Mouse (Mus musculus) right cerebral cortex, postnatal 36 days (tissue): ENCODE measurements around the gene Fasn.
"Not testable (repeated sequence)": the region's sequence is repeated elsewhere in the genome, so short reads cannot be mapped to it uniquely, and the experiment has no call there.

Source experiments
- DNase-seq, 2 experiments: peaks; one replicate each; pipeline ENCODE4 v3.0.0; 2022; ENCODE audit warnings: low spot score in 2 of 2, mixed read lengths in 1 of 2

The Fasn gene

DNA sequence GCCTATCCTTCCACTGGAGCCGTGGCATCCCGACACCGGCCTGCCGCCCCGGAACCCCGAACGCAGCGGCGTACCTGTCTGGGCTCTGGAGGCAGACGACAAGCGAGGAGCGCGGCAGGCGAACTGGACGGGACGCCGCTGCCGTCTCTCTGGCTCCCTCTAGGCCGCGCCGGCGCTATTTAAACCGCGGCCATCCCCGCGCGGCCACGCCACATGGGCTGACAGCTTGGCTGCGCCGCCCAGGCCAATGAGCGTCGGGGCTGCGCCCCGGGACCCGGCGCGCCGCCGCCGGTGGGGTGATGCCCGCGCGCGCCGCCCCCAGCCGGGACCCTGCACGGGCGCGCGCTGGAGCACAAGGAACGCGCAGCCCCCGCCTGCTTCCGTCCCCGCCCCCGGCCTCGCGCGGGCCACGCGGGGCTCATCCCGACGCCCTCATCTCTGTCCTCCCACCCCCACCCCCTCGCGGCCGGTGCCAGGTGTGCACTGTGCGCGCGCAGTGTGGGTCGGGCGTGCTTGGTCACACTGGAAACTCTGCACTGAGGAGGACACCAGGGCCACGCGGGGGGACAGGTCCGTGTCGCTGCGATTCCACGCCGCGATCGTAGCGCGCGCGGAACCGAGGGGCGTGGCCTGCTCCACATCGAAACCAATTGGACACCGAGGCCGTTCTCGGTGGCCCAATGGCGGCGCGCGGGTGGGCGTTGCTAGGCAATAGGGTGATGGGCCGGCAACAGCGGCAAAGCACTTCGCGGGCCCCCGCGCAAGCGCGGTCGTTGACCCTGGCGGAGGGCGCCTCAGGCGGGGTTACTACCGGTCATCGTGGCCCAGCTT lies at the start of gene Fasn:
Gene Fasn (minus strand): TSS at position 592 of the 831 bp plus-strand sequence.
- peak; percentile 97 for DNase-seq

DNA sequence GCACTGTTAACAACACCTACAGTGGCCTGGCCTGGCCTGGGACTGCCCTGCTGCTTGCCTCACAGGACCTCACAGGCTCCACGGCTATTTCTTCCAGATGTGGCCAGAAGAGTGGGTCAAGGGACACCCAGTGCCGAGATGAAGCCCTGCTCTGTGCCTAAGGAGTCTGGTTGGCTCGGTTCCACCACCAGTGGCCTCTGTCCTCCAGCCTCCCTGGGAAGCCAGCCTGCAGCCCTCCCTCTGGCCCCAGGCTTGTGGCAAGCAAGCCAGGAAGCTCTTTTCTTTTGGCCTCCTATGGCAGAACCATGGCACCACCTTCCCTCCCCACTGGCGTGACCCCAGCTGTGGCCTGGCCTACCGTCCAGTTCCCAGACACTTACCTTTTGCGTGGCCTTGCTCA lies 48.9 kb upstream of the Fasn start:
- no peak for DNase-seq

DNA sequence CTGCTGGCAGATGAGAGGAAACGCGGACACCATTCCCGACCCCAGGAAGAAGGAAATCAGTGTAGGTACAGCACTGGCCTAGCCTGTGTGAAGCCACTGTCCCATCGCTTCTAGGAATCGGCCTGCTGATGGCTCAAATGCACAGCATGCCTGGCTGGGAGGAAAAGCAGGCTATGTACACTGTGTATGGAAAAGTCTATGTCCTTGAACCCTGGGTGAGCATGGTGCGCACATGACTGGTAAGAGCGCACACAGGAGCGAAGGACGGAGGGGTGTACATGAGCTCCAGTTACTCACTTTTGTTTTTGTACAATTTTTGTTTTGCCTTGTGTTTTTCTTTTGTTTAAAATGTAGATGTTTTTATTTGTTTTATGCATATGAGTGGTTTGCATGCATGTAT lies 47.2 kb upstream of the Fasn start:
- DNase-seq, result no peak

DNA sequence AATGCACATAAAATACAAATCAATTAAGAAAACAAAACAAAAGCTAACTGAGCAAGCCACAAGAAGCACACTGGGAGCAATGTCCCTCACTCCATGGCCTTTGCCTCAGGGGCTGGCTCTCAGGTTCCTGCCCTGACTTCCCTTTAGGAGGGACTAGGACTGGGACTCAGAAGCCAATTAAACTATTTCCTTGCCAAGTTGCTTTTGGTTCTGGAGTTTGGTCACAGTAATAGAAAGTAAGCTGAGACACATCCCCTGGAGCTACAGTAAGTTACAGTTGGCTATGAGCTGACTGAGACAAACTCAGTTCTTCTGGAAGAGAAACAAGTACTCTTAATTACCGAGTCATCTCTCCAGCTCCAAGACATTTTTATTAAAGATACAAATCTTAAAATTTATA lies 41.5 kb upstream of the Fasn start:
- DNase-seq, result no peak

DNA sequence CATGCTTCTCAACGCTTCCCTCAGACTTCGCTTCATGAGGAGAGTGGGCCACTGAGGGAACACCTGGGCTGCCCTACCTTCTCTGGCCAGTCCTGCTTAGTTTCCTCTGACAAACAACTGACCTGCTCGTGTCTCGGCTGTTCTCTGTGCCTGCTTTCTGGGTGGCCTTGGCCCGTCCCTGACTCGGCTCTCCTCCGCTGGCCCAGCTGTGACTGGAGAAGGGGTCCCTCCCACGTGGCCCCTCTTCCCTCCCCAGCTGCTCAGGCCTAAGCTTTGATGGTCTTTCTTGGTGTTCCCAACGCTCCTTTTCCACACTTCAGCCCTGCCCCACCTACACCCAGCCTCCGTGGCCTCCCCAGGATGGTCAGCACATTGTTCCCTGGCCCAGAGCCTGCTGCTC lies 38.5 kb upstream of the Fasn start:
- DNase-seq, result no peak

DNA sequence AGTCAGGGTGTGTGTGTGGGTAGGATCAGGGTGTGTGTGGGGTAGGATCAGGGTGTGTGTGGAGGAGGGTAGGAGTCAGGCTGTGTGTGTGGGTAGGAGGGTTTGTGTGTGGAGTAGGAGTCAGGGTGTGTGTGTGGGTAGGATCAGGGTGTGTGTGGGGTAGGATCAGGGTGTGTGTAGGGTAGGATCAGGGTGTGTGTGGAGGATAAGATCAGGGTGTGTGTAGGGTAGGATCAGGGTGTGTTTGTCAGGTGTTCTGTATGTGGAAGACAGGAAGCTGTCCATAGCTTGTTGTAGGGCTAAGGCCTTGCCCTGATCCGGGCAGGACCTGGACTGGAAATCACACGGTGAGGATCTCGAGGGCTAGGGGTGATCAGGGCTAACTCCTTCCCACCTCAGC lies 31.6 kb upstream of the Fasn start:
- not testable (repeated sequence) for DNase-seq

DNA sequence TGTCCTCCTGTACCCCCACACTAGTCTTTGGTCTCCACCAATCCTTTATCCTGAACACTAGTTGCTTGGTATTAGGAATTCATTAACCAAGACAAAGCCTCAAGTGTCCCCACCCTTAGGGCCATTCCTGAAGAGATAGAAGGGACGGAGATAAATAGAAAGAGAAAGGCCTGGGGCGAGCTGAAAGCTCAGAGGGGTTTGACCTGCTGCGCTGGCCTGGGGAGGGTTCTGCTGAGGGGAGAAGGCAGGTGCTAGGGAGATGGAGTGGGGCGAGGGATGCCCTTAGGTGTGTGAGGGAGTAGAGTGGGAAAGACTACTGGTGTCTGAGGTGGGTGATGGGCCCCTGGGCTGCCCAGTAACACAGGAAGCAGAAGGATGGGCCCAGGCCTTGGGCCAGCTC lies 29.4 kb upstream of the Fasn start:
- DNase-seq, result no peak

DNA sequence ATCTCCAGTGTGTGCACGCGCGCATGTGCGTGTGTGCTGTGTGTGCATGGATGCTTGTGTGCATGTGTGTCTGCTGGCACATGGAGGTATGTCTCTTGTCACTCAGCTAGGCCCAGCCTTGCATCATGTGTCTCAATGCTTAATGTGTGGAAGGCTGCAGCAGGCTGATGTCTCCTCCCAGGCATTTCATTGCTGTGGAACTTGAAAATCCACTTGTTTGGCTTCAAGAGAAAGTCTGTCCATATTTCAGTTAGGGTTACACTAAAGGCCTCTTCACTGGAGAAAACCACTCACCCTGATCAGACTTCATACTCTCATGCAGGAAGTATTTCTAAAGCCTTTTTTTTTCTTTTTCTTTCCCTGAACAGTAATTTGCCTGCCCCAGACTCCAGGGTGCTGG lies 28.8 kb upstream of the Fasn start:
- no peak for DNase-seq

DNA sequence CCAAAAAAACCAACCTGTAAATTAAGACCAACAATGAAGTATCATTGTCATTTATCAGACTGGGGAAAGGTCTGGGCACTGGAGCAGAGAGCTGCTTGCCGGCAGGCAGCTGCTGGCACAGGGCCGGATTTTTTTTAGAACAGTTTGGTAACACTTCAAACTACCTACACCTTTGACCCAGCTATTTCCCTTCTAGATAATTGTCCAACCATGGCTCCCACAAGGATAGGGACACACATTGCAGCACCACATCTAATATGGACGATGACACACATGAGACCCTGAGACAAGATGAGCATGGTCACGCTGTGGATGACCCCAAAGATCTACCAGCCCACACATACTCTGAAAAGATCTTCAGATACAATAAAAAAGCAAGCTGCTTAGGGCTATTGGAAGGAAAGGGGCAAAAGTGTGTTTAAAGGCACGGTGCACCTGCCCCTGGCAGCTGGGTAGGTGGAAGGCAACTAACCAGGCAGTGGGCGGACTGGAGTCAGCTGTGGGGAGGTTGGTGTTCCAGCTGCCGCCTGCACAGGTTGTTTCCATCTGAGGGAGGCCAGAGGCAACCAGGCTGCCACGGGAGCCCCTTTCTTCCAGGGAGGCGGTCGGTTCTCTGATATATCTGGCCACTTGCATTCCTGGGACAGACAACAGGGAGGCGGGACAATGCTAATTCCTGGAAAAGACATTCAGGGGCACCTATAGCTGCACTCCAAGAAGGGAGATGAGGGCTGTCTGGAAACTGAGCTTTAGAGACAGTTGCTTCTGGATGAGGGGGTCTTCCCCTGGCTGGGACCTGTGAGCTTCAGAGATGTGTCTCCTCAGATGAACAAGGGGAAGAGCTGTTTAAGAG lies 28.0 kb upstream of the Fasn start:
- no peak for DNase-seq

DNA sequence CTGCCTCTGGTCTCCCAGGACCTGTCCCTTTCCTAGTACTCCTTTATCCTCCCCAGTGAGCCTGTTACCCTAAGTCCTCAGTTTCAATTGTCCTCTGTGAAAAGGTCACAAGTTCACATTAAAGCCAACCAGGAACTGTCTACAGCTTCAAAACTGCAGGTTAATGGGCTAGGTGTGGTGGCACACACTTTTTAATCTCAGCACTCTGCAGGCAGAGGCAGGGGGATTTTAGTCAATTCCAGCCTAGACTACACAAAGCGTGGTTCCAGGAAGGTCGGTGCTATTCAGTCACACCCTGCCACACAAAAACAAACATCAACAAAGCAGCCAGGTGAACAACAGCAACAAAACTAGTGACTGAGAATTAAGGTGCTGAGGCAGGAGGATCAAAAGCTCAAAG lies 27.2 kb upstream of the Fasn start:
- no peak for DNase-seq

DNA sequence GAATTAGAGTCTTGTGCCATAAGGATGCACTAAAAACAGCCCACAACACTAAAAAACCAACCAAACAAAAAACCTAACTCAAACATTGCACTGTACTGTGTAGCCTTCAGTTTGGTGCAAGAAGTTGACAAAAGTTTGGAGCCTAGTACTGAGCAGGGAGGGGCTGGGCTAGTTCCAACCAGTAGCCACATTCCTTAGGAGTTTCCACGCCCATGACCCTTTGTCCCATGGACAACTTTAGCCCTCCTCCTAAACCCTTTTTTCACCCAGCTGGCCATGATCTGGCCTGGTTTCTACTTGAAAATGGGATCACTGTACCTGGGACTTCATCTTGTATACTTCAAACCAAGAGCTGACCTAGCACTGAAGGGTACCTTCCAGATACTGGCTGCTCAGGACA lies 26.8 kb upstream of the Fasn start:
- no peak for DNase-seq

DNA sequence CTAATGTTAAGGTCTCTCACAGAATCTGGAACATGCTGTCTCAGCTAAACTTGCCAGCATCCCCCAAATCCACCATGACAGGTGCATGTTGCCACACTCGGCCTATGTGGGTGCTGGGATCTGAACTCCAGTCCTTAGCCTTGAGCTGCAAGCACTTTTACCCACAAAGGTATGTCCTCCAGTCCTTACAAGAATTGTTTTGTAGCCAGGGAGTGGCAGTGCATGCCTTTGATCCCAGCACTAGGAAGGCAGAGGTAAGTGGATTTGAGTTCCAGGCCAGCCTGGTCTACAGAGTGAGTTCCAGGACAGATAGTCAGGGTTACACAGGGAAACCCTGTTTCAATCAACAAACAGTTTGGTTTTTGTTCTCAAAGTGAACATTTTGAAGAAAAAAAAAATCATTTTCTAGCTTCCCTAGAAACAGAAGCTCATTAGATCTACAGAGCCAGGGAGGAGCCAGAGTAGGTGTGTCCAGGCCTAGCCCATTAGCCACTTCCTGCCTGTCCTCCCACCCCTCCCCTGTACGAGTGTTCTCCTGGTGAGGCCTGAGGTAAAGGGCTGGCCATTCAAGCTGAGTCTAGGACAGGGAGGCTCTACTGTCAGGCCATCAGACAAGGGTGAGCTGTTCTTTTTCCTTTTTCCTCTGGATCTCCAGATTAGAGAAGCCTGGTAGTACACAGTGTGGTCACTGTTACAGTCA lies 26.1 kb upstream of the Fasn start:
- no peak for DNase-seq

DNA sequence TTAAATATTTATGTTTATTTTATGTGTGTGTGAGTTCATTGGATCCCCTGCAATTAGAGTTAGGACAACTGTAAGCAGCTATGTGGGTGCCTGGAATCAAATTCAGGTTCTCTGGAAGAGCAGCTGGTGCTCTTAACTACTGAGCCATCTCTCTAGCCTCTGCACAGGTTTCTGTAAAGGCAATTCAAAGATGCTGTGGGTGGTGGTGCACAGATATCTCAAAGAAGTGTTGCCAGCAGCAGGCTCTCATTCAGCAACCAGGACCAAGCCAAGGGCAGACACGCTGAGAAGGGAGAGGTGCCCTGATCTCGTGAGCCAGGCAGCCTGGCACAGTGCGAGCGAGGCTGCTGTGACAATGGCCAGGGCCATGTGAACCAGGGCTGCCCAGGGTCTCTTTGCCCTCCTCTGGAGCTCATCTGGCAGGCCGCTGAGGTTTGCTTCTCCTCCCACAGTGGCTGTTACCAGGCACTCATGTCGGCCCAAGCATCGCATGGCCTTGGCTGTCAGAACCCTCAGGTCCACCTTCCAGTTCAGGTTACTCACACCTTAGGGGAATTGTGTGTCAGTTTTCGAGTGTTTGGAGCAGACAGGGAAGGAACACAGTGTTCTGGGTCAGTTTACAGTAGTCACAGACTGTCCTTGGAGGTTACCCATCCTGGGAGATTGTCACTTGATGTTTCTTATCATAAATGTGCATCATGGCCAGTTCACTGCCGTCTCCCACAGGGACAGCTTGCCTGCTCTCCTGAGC lies 22.6 kb upstream of the Fasn start:
- no peak for DNase-seq

DNA sequence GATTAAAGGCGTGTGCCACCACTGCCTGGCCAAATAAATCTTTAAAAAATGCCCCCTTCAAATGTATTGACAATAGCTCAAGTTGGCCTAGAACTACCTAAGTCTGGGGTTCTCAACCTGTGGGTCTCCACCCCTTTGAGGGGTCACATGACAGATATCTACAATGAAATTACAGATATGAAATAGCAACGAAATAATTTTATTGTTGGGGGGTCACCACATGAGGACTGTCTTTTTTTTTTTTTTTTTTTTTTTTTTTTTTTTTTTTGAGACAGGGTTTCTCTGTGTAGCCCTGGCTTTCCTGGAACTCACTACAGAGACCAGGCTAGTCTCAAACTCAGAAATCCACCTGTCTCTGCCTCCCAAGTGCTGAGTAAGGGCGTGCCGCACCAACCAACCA lies 20.0 kb upstream of the Fasn start:
- DNase-seq, result no peak

DNA sequence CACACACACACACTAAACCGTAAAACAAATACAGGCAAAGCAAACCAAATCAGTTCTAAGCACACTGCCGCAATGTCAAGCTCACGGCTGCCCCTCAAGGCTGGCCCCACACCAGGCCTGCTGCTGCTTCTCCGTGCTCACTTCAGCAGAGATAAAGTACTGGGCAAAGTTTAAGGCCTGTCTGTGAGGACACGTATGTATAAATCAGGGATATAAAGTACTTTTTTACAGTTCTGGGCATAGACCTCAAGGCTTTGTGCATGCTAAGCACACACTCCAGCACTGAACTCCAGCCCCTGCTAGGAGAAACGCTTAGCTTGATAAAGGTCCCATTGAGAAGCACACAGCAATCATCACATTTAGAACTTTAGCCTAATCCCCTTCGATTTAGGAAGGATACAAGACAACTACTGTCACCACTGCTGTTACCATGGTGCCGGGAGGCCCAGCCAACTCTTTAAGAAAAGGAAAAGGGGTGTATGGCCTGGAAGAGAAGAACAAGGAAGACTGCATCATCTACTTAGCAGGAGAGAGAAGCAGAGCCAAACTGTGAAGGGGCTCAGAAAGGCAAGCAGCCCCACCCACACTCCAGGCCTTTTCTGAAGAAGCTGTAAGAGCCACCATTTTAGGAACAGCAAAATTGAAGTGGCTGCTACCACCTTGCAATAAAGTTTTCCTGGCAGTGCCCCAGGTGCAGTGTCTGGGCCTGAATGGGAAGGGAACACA lies 9.4 kb upstream of the Fasn start:
- no peak for DNase-seq

DNA sequence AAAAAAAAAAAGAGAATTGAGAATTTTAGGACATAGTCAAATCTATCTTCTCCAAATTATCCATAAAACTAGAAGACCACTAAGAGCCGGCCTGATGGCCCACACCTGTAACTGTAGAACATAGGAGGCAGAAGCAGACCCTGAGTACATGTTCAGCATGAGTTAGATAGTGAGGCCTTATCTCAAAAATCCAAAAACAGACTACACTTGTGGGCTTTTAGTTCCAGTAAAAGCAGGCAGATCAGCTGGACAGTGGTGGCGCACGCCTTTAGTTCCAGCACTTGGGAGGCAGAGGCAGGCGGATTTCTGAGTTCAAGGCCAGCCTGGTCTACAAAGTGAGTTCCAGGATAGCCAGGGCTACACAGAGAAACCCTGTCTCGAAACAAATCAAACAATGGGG lies 8.6 kb upstream of the Fasn start:
- DNase-seq, result not testable (repeated sequence)

DNA sequence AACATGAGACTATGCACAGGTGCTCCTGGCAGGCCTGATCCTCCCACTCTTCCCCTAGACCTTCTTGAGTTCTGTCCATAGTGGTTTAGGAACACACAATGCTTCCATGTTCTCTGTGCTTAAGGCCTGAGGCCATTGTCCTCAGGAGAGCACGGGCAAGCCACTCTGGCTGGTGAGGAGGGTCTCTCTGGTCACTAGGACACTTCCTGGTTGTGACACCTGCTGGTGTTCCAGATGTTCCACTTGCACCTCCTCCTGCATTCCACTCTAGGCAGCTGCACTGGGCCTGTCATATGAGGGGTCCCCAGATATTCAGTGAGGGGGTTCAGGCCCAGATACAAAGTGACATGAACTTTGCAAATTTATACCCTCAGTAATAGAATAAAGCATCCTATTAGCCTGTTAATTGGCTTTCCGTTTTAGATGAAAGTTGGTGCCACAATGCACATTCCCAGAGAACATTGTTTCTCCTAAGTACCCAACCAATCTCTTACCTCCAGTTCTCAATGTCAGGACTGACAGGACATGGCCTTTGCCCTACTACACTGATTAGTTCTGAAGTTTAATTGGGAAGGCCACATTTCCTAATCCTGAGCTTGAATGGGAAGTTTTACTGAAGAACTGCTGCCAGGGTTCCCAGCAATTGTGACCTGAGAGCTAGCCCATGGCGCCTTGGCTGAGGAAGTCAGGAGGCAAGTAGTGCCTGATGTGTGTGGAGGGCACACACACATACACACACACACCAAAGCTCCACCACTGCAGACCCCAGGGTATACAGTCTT lies 7.5 kb upstream of the Fasn start:
- DNase-seq, result no peak

DNA sequence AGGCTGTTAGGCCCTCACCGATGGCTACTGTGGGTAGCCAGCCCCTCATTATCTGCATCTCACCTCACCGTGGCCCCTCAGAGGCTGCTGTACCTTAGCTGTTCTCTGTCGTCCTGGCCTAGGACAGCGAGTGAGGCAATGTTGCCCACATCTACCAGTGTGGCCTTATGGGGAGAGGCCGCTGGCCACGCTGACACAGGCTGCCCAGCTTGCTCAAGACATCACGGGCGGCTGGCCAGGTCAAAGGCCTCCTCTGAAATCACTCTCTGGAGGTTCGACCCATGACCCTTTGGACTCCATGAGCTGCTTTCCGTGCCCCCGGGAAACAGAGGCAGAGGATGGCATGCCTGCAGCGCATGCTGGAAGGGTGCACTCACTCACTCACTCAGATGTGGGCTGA lies 6.3 kb upstream of the Fasn start:
- DNase-seq, result no peak

DNA sequence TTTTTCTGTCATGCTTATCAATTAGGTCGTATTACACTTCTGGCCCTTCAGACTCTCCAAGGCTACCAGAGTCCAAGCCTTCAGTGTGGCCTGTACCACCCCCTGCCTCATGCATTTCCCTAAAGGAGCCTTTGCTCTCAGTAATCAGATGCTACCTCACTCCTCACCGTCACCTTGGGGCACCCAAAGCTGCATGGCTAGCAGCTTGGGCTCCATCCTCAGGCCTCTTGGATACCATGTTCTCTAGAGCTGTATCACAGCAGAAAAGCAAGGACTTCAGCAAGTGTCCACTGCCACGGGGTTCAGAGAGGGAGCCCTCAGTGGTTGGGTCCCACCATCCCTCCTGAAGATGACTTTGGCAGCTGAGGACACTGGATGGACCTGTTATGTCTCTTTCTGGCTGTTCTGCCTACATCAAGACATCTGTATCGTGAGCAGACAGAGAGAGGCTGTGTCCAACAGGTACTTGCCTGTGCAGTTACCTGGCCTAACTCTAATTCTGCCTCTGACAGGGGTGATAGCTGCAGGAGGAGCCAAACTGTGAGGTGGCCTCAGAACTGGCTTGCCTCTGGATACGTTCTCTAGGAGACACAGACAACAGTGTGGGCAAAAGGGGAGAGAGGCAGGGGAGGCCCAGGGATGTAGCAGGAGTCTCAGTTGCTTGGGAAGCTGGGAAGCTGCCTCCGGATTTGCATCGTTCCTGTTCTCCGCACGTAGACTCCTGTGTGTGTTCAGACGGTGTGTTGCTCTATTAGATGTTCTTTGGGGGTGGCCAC lies 5.6 kb upstream of the Fasn start:
- DNase-seq, result no peak

DNA sequence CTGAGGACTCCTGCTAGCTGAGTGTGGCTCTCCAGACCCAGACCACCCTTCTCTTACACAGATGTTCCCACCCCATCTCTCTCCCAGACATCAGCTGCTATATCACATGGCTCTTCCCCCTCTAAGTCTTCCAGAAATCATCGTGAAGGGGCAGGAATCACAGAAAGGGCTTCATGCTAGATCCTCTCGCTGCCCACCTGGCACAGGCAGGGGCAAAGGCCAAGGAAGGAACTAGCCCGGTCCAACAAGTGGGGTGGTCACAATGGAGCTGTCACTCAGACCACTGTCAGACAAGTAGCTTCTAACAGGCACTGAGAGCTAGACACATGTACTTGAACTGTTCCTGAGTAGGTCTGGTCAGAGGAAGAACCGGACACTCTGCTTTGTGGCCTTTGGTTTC lies 4.1 kb upstream of the Fasn start:
- no peak for DNase-seq
